Mouse (Mus musculus) midbrain, postnatal 0 days (tissue): Measurements from ENCODE around the gene Lin7a. TPM values are rescaled to one million over a fixed set of nuclear protein-coding genes. Genes with fewer than 3 reads are reported as not detected.

Experiments used
- ATAC-seq: fragments of 200-750 bp; cut with Nextera tagmentation; 2 replicates; pipeline ENCODE4 v1.8.0; 2017; ENCODE audit warnings: moderate number of reproducible peaks, mild to moderate bottlenecking, moderate TSS enrichment, moderate library complexity; ENCODE audit not compliant: low FRiP score
- DNase-seq: peaks from one replicate; pipeline ENCODE4 v3.0.0-alpha.2; 2015; ENCODE audit warnings: low spot score
- H3K27ac ChIP-seq: fragments of 300-500 bp; sonication (generic); 2 replicates; pipeline ENCODE4 v1.5.1; 2014; ENCODE audit warnings: low read depth, mild to moderate bottlenecking, low read length, mixed read lengths
- H3K27me3 ChIP-seq: fragments of 300-500 bp; sonication (generic); 2 replicates; pipeline ENCODE4 v1.6.1; 2014; ENCODE audit warnings: low read length, control low read depth, mixed read lengths; ENCODE audit not compliant: insufficient read depth
- H3K36me3 ChIP-seq: fragments of 300-500 bp; sonication (generic); 2 replicates; pipeline ENCODE4 v1.6.1; 2014; ENCODE audit warnings: low read length, control low read depth, mixed read lengths; ENCODE audit not compliant: insufficient read depth
- H3K4me1 ChIP-seq: fragments of 300-500 bp; sonication (generic); 2 replicates; pipeline ENCODE4 v1.6.1; 2014; ENCODE audit warnings: mild to moderate bottlenecking, control low read depth, antibody characterized with exemption, low read length, mixed read lengths; ENCODE audit not compliant: insufficient read depth
- H3K4me2 ChIP-seq: fragments of 300-500 bp; sonication (generic); 2 replicates; pipeline ENCODE4 v1.6.1; 2014; ENCODE audit warnings: low read depth, mild to moderate bottlenecking, low read length, mixed read lengths; ENCODE audit not compliant: poor library complexity, severe bottlenecking
- H3K4me3 ChIP-seq: fragments of 300-500 bp; sonication (generic); 2 replicates; pipeline ENCODE4 v1.5.1; 2014; ENCODE audit warnings: low read depth, mild to moderate bottlenecking, low read length, moderate library complexity
- H3K9ac ChIP-seq: fragments of 300-500 bp; sonication (generic); replicated peaks from 2 replicates; pipeline ENCODE4 v1.6.1; 2014; ENCODE audit warnings: mild to moderate bottlenecking, low read length, moderate library complexity, mixed read lengths; ENCODE audit not compliant: poor library complexity, severe bottlenecking
- H3K9me3 ChIP-seq: fragments of 300-500 bp; sonication (generic); 2 replicates; pipeline ENCODE4 v1.6.1; 2016; ENCODE audit warnings: low read length, control low read depth
- CTCF ChIP-seq: IDR thresholded peaks from 2 replicates; pipeline ENCODE4 v1.5.1; 2016; ENCODE audit warnings: antibody characterized with exemption, mild to moderate bottlenecking
- WGBS: fragments of 180-500 bp; shearing (Covaris S2); extraction: QIAGEN DNeasy Blood & Tissue Kit; methylation state at CpG from one replicate; pipeline ENCODE4 v1.1.7; 2014; 5-methylcytosine and 5-hydroxymethylcytosine counted together
- polyA plus RNA-seq: library from polyadenylated mRNA; unstranded; fragments of >200 nt; fragmentation: Nextera tagmentation; extraction: Ambion mirVana; gene quantifications from 2 replicates; pipeline ENCODE4 v1.2.1, GENCODE M21; 2015
- total RNA-seq: library from RNA; depleted of rRNA; stranded (reverse); fragments of >200 nt; gene quantifications from 2 replicates; pipeline ENCODE4 v1.2.3, GENCODE M21; 2014

Gene Lin7a
- total and polyA plus RNA-seq, 2 experiments from 2014 or later, result 28.5 to 41.7 TPM

- no peak for TF ChIP-seq CTCF
- H3K36me3 ChIP-seq, result no peaks in the 10 kb centered on the region
- H3K4me1 ChIP-seq, result no peaks in the 10 kb centered on the region
- H3K27ac ChIP-seq, result no peak overlapping the region
- DNase-seq (peak; percentile 71), ATAC-seq (no peak)
- H3K27me3 ChIP-seq, result no peaks in the 10 kb centered on the region
- no peak overlapping the region for H3K4me2 ChIP-seq
- no peak overlapping the region for H3K4me3 ChIP-seq
- no peak overlapping the region for H3K9ac ChIP-seq
- no peaks in the 10 kb centered on the region for H3K9me3 ChIP-seq
- 54% methylated on average over 4 of the region's 4 CpGs for WGBS
Observed at GRCm38 (mm10) chr10:107361546-107361945, 90.1 kb downstream of the Lin7a start.

- ATAC-seq (no peak), DNase-seq (no peak)
- 83% methylated on average over 2 of the region's 2 CpGs for WGBS
- Histone ChIP-seq H3K27ac (no peak overlapping the region), H3K4me1 (no peaks in the 10 kb centered on the region), H3K36me3 (no peaks in the 10 kb centered on the region), H3K9ac (no peak overlapping the region), H3K4me3 (no peak overlapping the region), H3K4me2 (no peak overlapping the region), H3K9me3 (no peaks in the 10 kb centered on the region), H3K27me3 (no peaks in the 10 kb centered on the region)
- TF ChIP-seq CTCF, result no peak
Observed at GRCm38 (mm10) chr10:107362026-107362425, 90.5 kb downstream of the Lin7a start.

- 92% methylated on average over 16 of the region's 16 CpGs for WGBS
- no peak for TF ChIP-seq CTCF
- H3K4me1 ChIP-seq, result no peaks in the 10 kb centered on the region
- ATAC-seq (no peak), DNase-seq (no peak)
- no peaks in the 10 kb centered on the region for H3K36me3 ChIP-seq
- H3K9ac ChIP-seq, result no peak overlapping the region
- no peaks in the 10 kb centered on the region for H3K9me3 ChIP-seq
- H3K27me3 ChIP-seq, result no peaks in the 10 kb centered on the region
- no peak overlapping the region for H3K4me3 ChIP-seq
- no peak overlapping the region for H3K27ac ChIP-seq
- H3K4me2 ChIP-seq, result no peak overlapping the region
Observed at GRCm38 (mm10) chr10:107363049-107363816, 91.7 kb downstream of the Lin7a start.

- TF ChIP-seq CTCF, result no peak
- Histone ChIP-seq H3K9me3 (no peaks in the 10 kb centered on the region), H3K4me3 (no peak overlapping the region), H3K36me3 (no peaks in the 10 kb centered on the region), H3K27me3 (no peaks in the 10 kb centered on the region), H3K4me2 (no peak overlapping the region), H3K9ac (no peak overlapping the region), H3K4me1 (no peaks in the 10 kb centered on the region), H3K27ac (no peak overlapping the region)
- 59% methylated on average over 2 of the region's 2 CpGs for WGBS
- no peak for DNase-seq
- ATAC-seq, result no peak
Observed at GRCm38 (mm10) chr10:107377218-107377617, 105.7 kb downstream of the Lin7a start.

- H3K27ac ChIP-seq, result no peak overlapping the region
- no peak overlapping the region for H3K9ac ChIP-seq
- DNase-seq (no peak), ATAC-seq (no peak)
- H3K4me1 ChIP-seq, result no peaks in the 10 kb centered on the region
- H3K27me3 ChIP-seq, result no peaks in the 10 kb centered on the region
- TF ChIP-seq CTCF, result no peak
- 56% methylated on average over 4 of the region's 4 CpGs for WGBS
- no peaks in the 10 kb centered on the region for H3K36me3 ChIP-seq
- no peak overlapping the region for H3K4me2 ChIP-seq
- no peak overlapping the region for H3K4me3 ChIP-seq
- H3K9me3 ChIP-seq, result no peaks in the 10 kb centered on the region
Observed at GRCm38 (mm10) chr10:107381143-107381746, 109.8 kb downstream of the Lin7a start.

- H3K27ac ChIP-seq, result no peak overlapping the region
- no peak for TF ChIP-seq CTCF
- H3K9me3 ChIP-seq, result no peaks in the 10 kb centered on the region
- no peak overlapping the region for H3K4me3 ChIP-seq
- H3K36me3 ChIP-seq, result no peaks in the 10 kb centered on the region
- H3K9ac ChIP-seq, result no peak overlapping the region
- DNase-seq (no peak), ATAC-seq (no peak)
- H3K4me1 ChIP-seq, result no peaks in the 10 kb centered on the region
- no peak overlapping the region for H3K4me2 ChIP-seq
- H3K27me3 ChIP-seq, result no peaks in the 10 kb centered on the region
Observed at GRCm38 (mm10) chr10:107383825-107384224, 112.3 kb downstream of the Lin7a start.
